Mouse (Mus musculus): ENCODE measurements around the gene Kpna1.
"Not testable (repeated sequence)": the region's sequence is repeated elsewhere in the genome, so short reads cannot be mapped to it uniquely, and the experiment has no call there.

Kpna1 gene

GRCm38 (mm10) chr16:35978450-35978849 lies at the start of gene Kpna1:
Gene Kpna1 (plus strand): TSS chr16:35978750.
- not testable (repeated sequence) for DNase-seq (ENCODE audit: low read depth, low spot score)

- DNase-seq (ENCODE audit: low read depth, low spot score) = no peak
These were observed 46.1 kb upstream of the Kpna1 start for GRCm38 (mm10) chr16:35932179-35933055.

- no peak for DNase-seq (ENCODE audit: low read depth, low spot score)
These were observed 45.4 kb upstream of the Kpna1 start for GRCm38 (mm10) chr16:35933181-35933580.

- DNase-seq (ENCODE audit: low read depth, low spot score) = peak; percentile 57
These were observed 40.1 kb upstream of the Kpna1 start, which contains the start of the genes Parp9 and Dtx3l for GRCm38 (mm10) chr16:35938211-35939151. Gene Parp9 (plus strand): TSS chr16:35938470. Gene Dtx3l (minus strand): TSS chr16:35939151.

- peak; percentile 43 for DNase-seq (ENCODE audit: low read depth, low spot score)
These were observed 39.3 kb upstream of the Kpna1 start for GRCm38 (mm10) chr16:35939261-35939660.

- peak; percentile 77 for DNase-seq (ENCODE audit: low read depth, low spot score)
These were observed 38.9 kb upstream of the Kpna1 start for GRCm38 (mm10) chr16:35939690-35940089.

GRCm38 (mm10) chr16:35941382-35941781 lies 37.2 kb upstream of the Kpna1 start:
- peak; percentile 70 for DNase-seq (ENCODE audit: low read depth, low spot score)

- DNase-seq (ENCODE audit: low read depth, low spot score) = no peak
These were observed 29.3 kb upstream of the Kpna1 start for GRCm38 (mm10) chr16:35949264-35949663.

GRCm38 (mm10) chr16:35951216-35951615 lies 27.3 kb upstream of the Kpna1 start:
- DNase-seq (ENCODE audit: low read depth, low spot score) = peak; percentile 63

GRCm38 (mm10) chr16:35952628-35953130 lies 25.9 kb upstream of the Kpna1 start:
- peak; percentile 59 for DNase-seq (ENCODE audit: low read depth, low spot score)

- DNase-seq (ENCODE audit: low read depth, low spot score) = peak; percentile 69
These were observed 12.6 kb upstream of the Kpna1 start for GRCm38 (mm10) chr16:35965991-35966390.

- DNase-seq (ENCODE audit: low read depth, low spot score) = peak; percentile 86
These were observed 12.0 kb upstream of the Kpna1 start for GRCm38 (mm10) chr16:35966411-35967115.

- no peak for DNase-seq (ENCODE audit: low read depth, low spot score)
These were observed 11.2 kb upstream of the Kpna1 start for GRCm38 (mm10) chr16:35967319-35967718.

- no peak for DNase-seq (ENCODE audit: low read depth, low spot score)
These were observed 10.4 kb upstream of the Kpna1 start for GRCm38 (mm10) chr16:35968149-35968548.

GRCm38 (mm10) chr16:35974021-35974420 lies 4.5 kb upstream of the Kpna1 start:
- peak; percentile 50 for DNase-seq (ENCODE audit: low read depth, low spot score)

GRCm38 (mm10) chr16:35981363-35981821 lies 2.8 kb downstream of the Kpna1 start:
- peak; percentile 100 for DNase-seq (ENCODE audit: low read depth, low spot score)

- DNase-seq (ENCODE audit: low read depth, low spot score) = no peak
These were observed 4.0 kb downstream of the Kpna1 start for GRCm38 (mm10) chr16:35982506-35982901.

- DNase-seq (ENCODE audit: low read depth, low spot score) = peak; percentile 96
These were observed 4.5 kb downstream of the Kpna1 start for GRCm38 (mm10) chr16:35982902-35983516.

GRCm38 (mm10) chr16:35983517-35984101 lies 5.1 kb downstream of the Kpna1 start:
- DNase-seq (ENCODE audit: low read depth, low spot score) = peak; percentile 66

- peak; percentile 22 for DNase-seq (ENCODE audit: low read depth, low spot score)
These were observed 5.9 kb downstream of the Kpna1 start for GRCm38 (mm10) chr16:35984471-35984870.
